Mouse (Mus musculus) stomach, postnatal 0 days (tissue): Measurements from ENCODE around the gene Gm9780.
"Not testable (repeated sequence)": the region's sequence is repeated elsewhere in the genome, so short reads cannot be mapped to it uniquely, and the experiment has no call there.

Experiments used
- CTCF ChIP-seq: IDR thresholded peaks from 2 replicates; pipeline ENCODE4 v1.5.1; 2016; ENCODE audit warnings: antibody characterized with exemption, low read depth, mild to moderate bottlenecking, moderate library complexity
- EP300 ChIP-seq: optimal IDR thresholded peaks from 2 replicates; pipeline ENCODE3; 2016; ENCODE audit warnings: antibody characterized with exemption

DNA sequence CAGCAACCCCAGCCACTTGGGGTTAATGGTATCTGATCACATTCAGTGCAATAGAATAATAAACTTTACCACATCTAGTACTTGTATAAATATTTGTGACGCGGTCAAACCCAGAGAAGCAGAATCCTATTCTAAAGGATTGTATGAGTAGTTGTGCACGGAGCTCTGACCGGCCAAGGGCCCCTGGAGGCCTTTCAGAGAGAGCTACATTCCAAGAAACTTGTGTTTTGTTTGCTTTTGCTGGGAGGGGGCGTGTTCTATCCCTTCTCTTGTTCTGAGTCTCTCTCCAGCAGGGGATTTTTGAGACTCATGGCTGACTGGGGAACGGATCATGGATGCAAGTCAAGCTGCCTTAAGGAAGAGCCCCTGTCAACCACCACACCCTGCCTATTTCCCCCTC, 7.1 kb downstream of the Gm9780 start:
- not testable (repeated sequence) for TF ChIP-seq EP300, CTCF
